Mouse (Mus musculus): Measurements from ENCODE around the gene Sdk1.

Sdk1 gene

GRCm38 (mm10) chr5:141324910-141325309 lies 83.6 kb downstream of the Sdk1 start:
- in situ Hi-C loops (cut with MboI, MseI), result no loop called here

GRCm38 (mm10) chr5:141344376-141344775 lies 103.1 kb downstream of the Sdk1 start:
- in situ Hi-C loops (cut with MboI, MseI), result no loop called here

GRCm38 (mm10) chr5:141345476-141345875 lies 104.2 kb downstream of the Sdk1 start:
- in situ Hi-C loops (cut with MboI, MseI), result no loop called here

- in situ Hi-C loops (cut with MboI, MseI), result no loop called here
Measured at GRCm38 (mm10) chr5:141362676-141363075, 121.4 kb downstream of the Sdk1 start.

GRCm38 (mm10) chr5:141363956-141364355 lies 122.7 kb downstream of the Sdk1 start:
- in situ Hi-C loops (cut with MboI, MseI), result no loop called here

- in situ Hi-C loops (cut with MboI, MseI), result no loop called here
Measured at GRCm38 (mm10) chr5:141368567-141368966, 127.3 kb downstream of the Sdk1 start.

GRCm38 (mm10) chr5:141374797-141375196 lies 133.5 kb downstream of the Sdk1 start:
- in situ Hi-C loops (cut with MboI, MseI), result no loop called here

- in situ Hi-C loops (cut with MboI, MseI), result no loop called here
Measured at GRCm38 (mm10) chr5:141379836-141380773, 138.8 kb downstream of the Sdk1 start.

GRCm38 (mm10) chr5:141380774-141381156 lies 139.5 kb downstream of the Sdk1 start:
- in situ Hi-C loops (cut with MboI, MseI), result no loop called here

GRCm38 (mm10) chr5:141381581-141381980 lies 140.3 kb downstream of the Sdk1 start:
- in situ Hi-C loops (cut with MboI, MseI), result no loop called here

GRCm38 (mm10) chr5:141382246-141382835 lies 141.1 kb downstream of the Sdk1 start:
- in situ Hi-C loops (cut with MboI, MseI), result no loop called here

GRCm38 (mm10) chr5:141388451-141388850 lies 147.2 kb downstream of the Sdk1 start:
- in situ Hi-C loops (cut with MboI, MseI), result no loop called here

GRCm38 (mm10) chr5:141390541-141390940 lies 149.3 kb downstream of the Sdk1 start:
- in situ Hi-C loops (cut with MboI, MseI), result no loop called here

- in situ Hi-C loops (cut with MboI, MseI), result no loop called here
Measured at GRCm38 (mm10) chr5:141391153-141391552, 149.9 kb downstream of the Sdk1 start.

GRCm38 (mm10) chr5:141393846-141394245 lies 152.6 kb downstream of the Sdk1 start:
- in situ Hi-C loops (cut with MboI, MseI), result no loop called here

- in situ Hi-C loops (cut with MboI, MseI), result no loop called here
Measured at GRCm38 (mm10) chr5:141394586-141394985, 153.3 kb downstream of the Sdk1 start.

GRCm38 (mm10) chr5:141403741-141404140 lies 162.5 kb downstream of the Sdk1 start:
- in situ Hi-C loops (cut with MboI, MseI), result no loop called here

- in situ Hi-C loops (cut with MboI, MseI), result no loop called here
Measured at GRCm38 (mm10) chr5:141404651-141405050, 163.4 kb downstream of the Sdk1 start.

GRCm38 (mm10) chr5:141406926-141407325 lies 165.6 kb downstream of the Sdk1 start:
- in situ Hi-C loops (cut with MboI, MseI), result no loop called here

- in situ Hi-C loops (cut with MboI, MseI), result no loop called here
Measured at GRCm38 (mm10) chr5:141413013-141413412, 171.7 kb downstream of the Sdk1 start.

- in situ Hi-C loops (cut with MboI, MseI), result no loop called here
Measured at GRCm38 (mm10) chr5:141415644-141416243, 174.5 kb downstream of the Sdk1 start.

GRCm38 (mm10) chr5:141428132-141428531 lies 186.8 kb downstream of the Sdk1 start:
- in situ Hi-C loops (cut with MboI, MseI), result no loop called here

GRCm38 (mm10) chr5:141433286-141433685 lies 192.0 kb downstream of the Sdk1 start:
- in situ Hi-C loops (cut with MboI, MseI), result no loop called here

Measured in T-helper 1 cell (primary cell).